Mouse (Mus musculus): ENCODE results near the gene Pygo1.

DNA sequence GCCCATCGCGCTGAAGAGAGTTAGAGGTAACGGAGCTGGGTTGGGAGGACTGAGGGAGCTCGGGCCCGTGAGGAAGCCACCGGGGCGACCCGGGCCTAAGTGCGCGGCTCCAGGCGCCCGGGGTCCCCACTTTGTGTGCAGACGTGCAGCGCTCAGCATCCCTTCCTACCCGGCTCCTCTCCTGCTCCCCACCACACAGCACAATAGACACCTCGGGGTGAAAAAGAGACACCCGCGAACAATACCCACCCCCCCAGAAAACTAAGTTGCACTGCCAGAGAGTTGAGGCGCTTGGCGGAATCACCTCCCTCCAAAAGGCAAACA lies 452 bp downstream of the Pygo1 start:
- TF ChIP-seq TCF12 (IDR thresholded peaks at IDR 0.05; ENCODE audit: insufficient read depth, poor library complexity, severe bottlenecking) (no peak), POLR2A (IDR thresholded peaks at IDR 0.05; ENCODE audit: insufficient read length, low read depth) (no peak), USF1 (IDR thresholded peaks at IDR 0.05; ENCODE audit: low read depth) (no peak), MYOD1 (IDR thresholded peaks at IDR 0.05; ENCODE audit: control insufficient read depth in 1 of 3, insufficient read length in 2 of 3, low read depth in 2 of 3) (no peak), POLR2AphosphoS2 (IDR thresholded peaks at IDR 0.05; ENCODE audit: insufficient read length, low read depth) (no peak), MYOG (IDR thresholded peaks at IDR 0.05; ENCODE audit: control insufficient read depth in 1 of 3, insufficient read depth in 1 of 3, insufficient read length in 2 of 3, low read depth in 2 of 3) (no peak), E2F4 (IDR thresholded peaks at IDR 0.05; ENCODE audit: insufficient read depth) (no peak), REST (IDR thresholded peaks at IDR 0.05; ENCODE audit: insufficient read depth, insufficient read length) (no peak)

All from myocyte (in vitro differentiated cells).